12 mouse cellular contexts compared by ENCODE assay signal in the genomic region with DNA sequence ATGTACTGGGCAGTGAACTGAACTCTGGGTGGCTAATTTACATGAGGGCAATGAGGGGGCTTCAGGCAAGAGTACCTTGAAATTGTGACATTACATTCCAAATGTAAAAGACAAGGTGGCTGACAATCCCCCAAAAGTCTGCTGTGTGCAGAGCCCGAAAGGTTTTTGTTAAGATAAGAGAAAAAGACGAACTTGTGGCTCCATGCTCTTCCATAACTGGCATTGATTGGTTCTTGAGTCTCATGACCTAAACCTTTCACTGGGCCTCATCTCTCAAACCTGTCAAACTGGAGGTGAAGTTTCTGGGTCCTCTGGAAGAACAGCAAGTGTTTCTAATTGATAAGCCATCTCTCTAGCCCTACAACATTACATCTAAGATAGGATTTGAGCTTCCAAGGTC.
"Had no signal": no experiment of that assay in that cellular context is flagged by ENCODE, and none has a peak within 500 bp of the region (broad histone marks: within the 10 kb centered on the region; RNA-seq: fewer than 3 reads in every experiment).

No protein-coding gene starts in this region.

- H3K4me3 ChIP-seq: kidney, embryonic 15.5 days; limb, embryonic 15.5 days; midbrain, embryonic 12.5 days; stomach, embryonic 15.5 days had no signal

- DNase-seq: kidney, adult 2 months; kidney, postnatal 14 days; lung, embryonic 14.5 days; lung, postnatal 14 days; right cerebral cortex, postnatal 14 days; thymus, postnatal 4 days had no signal

- H3K27me3 ChIP-seq: limb, embryonic 15.5 days; stomach, embryonic 15.5 days had no signal

- ATAC-seq: intestine, embryonic 16.5 days; midbrain, embryonic 16.5 days had no signal

- H3K27ac ChIP-seq: kidney, embryonic 15.5 days; limb, embryonic 15.5 days; midbrain, embryonic 12.5 days; stomach, embryonic 15.5 days had no signal

- H3K36me3 ChIP-seq: kidney, embryonic 15.5 days; limb, embryonic 15.5 days; midbrain, embryonic 12.5 days; stomach, embryonic 15.5 days had no signal

- H3K9me3 ChIP-seq: kidney, embryonic 15.5 days; limb, embryonic 15.5 days; midbrain, embryonic 12.5 days; stomach, embryonic 15.5 days had no signal

- H3K9ac ChIP-seq: kidney, embryonic 15.5 days; limb, embryonic 15.5 days; lung, embryonic 14.5 days; midbrain, embryonic 12.5 days; stomach, embryonic 15.5 days had no signal

- H3K4me2 ChIP-seq: kidney, embryonic 15.5 days; limb, embryonic 15.5 days; lung, embryonic 14.5 days; midbrain, embryonic 12.5 days; stomach, embryonic 15.5 days had no signal
